Mouse (Mus musculus): ENCODE measurements around the gene Galntl6.
A peak's percentile ranks its signal among the peaks of the same experiment; 100 is the strongest.

Gene Galntl6

GRCm38 (mm10) chr8:58912196-58912839, at the start of gene Galntl6:
Gene Galntl6, minus strand, starts transcription at chr8:58912640.
- DNase-seq (ENCODE audit: low read depth, low spot score): peak; percentile 31

GRCm38 (mm10) chr8:58957195-58957739, 44.8 kb upstream of the Galntl6 start:
- no peak for DNase-seq (ENCODE audit: low read depth, low spot score)

- DNase-seq (ENCODE audit: low read depth, low spot score): no peak
Measured at GRCm38 (mm10) chr8:58943773-58944172, 31.3 kb upstream of the Galntl6 start.

- no peak for DNase-seq (ENCODE audit: low read depth, low spot score)
Measured at GRCm38 (mm10) chr8:58931066-58931465, 18.6 kb upstream of the Galntl6 start.

- no peak for DNase-seq (ENCODE audit: low read depth, low spot score)
Measured at GRCm38 (mm10) chr8:58915142-58915541, 2.7 kb upstream of the Galntl6 start.

GRCm38 (mm10) chr8:58913640-58913968, 1.2 kb upstream of the Galntl6 start:
- no peak for DNase-seq (ENCODE audit: low read depth, low spot score)

- DNase-seq (ENCODE audit: low read depth, low spot score): peak; percentile 50
Measured at GRCm38 (mm10) chr8:58912840-58913639, 600 bp upstream of the Galntl6 start.

GRCm38 (mm10) chr8:58911677-58912076, 763 bp downstream of the Galntl6 start, which contains the start of gene BC030500:
Gene BC030500, plus strand, starts transcription at chr8:58911755.
- no peak for DNase-seq (ENCODE audit: low read depth, low spot score)

- no peak for DNase-seq (ENCODE audit: low read depth, low spot score)
Measured at GRCm38 (mm10) chr8:58904465-58904864, 8.0 kb downstream of the Galntl6 start.

- no peak for DNase-seq (ENCODE audit: low read depth, low spot score)
Measured at GRCm38 (mm10) chr8:58895960-58896359, 16.5 kb downstream of the Galntl6 start.

- no peak for DNase-seq (ENCODE audit: low read depth, low spot score)
Measured at GRCm38 (mm10) chr8:58890591-58890990, 21.8 kb downstream of the Galntl6 start.

GRCm38 (mm10) chr8:58886405-58886804, 26.0 kb downstream of the Galntl6 start:
- DNase-seq (ENCODE audit: low read depth, low spot score): peak; percentile 28

GRCm38 (mm10) chr8:58824347-58824746, 88.1 kb downstream of the Galntl6 start:
- no peak for DNase-seq (ENCODE audit: low read depth, low spot score)

GRCm38 (mm10) chr8:58805190-58805589, 107.2 kb downstream of the Galntl6 start:
- DNase-seq (ENCODE audit: low read depth, low spot score): no peak

GRCm38 (mm10) chr8:58801847-58802246, 110.6 kb downstream of the Galntl6 start:
- DNase-seq (ENCODE audit: low read depth, low spot score): no peak

- DNase-seq (ENCODE audit: low read depth, low spot score): no peak
Measured at GRCm38 (mm10) chr8:58753769-58754168, 158.7 kb downstream of the Galntl6 start.

GRCm38 (mm10) chr8:58737963-58738362, 174.5 kb downstream of the Galntl6 start:
- no peak for DNase-seq (ENCODE audit: low read depth, low spot score)

- no peak for DNase-seq (ENCODE audit: low read depth, low spot score)
Measured at GRCm38 (mm10) chr8:58691761-58692160, 220.7 kb downstream of the Galntl6 start.

- no peak for DNase-seq (ENCODE audit: low read depth, low spot score)
Measured at GRCm38 (mm10) chr8:58677847-58678450, 234.5 kb downstream of the Galntl6 start.

- DNase-seq (ENCODE audit: low read depth, low spot score): no peak
Measured at GRCm38 (mm10) chr8:58669075-58669474, 243.4 kb downstream of the Galntl6 start.

GRCm38 (mm10) chr8:58660019-58660418, 252.4 kb downstream of the Galntl6 start:
- no peak for DNase-seq (ENCODE audit: low read depth, low spot score)

GRCm38 (mm10) chr8:58655631-58656030, 256.8 kb downstream of the Galntl6 start:
- DNase-seq (ENCODE audit: low read depth, low spot score): no peak

All from forelimb bud, embryonic 11.5 days (tissue).